Mouse (Mus musculus) MEL (cell line): ENCODE measurements around the gene H2-Ob. TPM values are rescaled to one million over a fixed set of nuclear protein-coding genes. Genes with fewer than 3 reads are reported as not detected.

Experiments used
- DNase-seq: peaks from one replicate; pipeline ENCODE4 v3.0.0; 2011; ENCODE audit warnings: low read depth, low spot score
- H3K27ac ChIP-seq: 2 replicates; pipeline ENCODE4 v1.5.1; 2012; ENCODE audit warnings: low read depth, mild to moderate bottlenecking, control low read depth, low read length, moderate library complexity; ENCODE audit not compliant: control insufficient read depth
- H3K27me3 ChIP-seq, 2 experiments: fragments of 150-350 bp in 1 of 2; sonication (generic) in 1 of 2; 2 replicates each; pipeline ENCODE4 v1.6.1; 2012; ENCODE audit warnings: low read length in 2 of 2, mild to moderate bottlenecking in 2 of 2, improper control_type of control experiment in 1 of 2, moderate library complexity in 1 of 2; ENCODE audit not compliant: insufficient read depth in 2 of 2, control insufficient read depth in 1 of 2
- H3K36me3 ChIP-seq, 2 experiments: 2 replicates each; pipeline ENCODE4 v1.6.1; 2012 to 2014; ENCODE audit warnings: low read length in 2 of 2, improper control_type of control experiment in 1 of 2, inconsistent platforms in 1 of 2, mild to moderate bottlenecking in 1 of 2; ENCODE audit not compliant: insufficient read depth in 2 of 2, control insufficient read depth in 1 of 2
- H3K4me1 ChIP-seq, 2 experiments: fragments of 150-350 bp in 1 of 2; sonication (generic) in 1 of 2; 2 replicates each; pipeline ENCODE4 v1.6.1; 2012; ENCODE audit warnings: low read length in 2 of 2, improper control_type of control experiment in 1 of 2, mild to moderate bottlenecking in 1 of 2; ENCODE audit not compliant: insufficient read depth in 2 of 2, control insufficient read depth in 1 of 2
- H3K4me3 ChIP-seq, 2 experiments: fragments of 150-350 bp in 1 of 2; sonication (generic) in 1 of 2; 2 replicates each; pipeline ENCODE4 v1.5.1; 2012; ENCODE audit warnings: low read depth in 2 of 2, low read length in 2 of 2, mild to moderate bottlenecking in 2 of 2, moderate library complexity in 2 of 2, control low read depth in 1 of 2, improper control_type of control experiment in 1 of 2; ENCODE audit not compliant: control insufficient read depth in 1 of 2, insufficient read depth in 1 of 2
- H3K79me2 ChIP-seq: 2 replicates; pipeline ENCODE4 v1.6.1; 2012; ENCODE audit warnings: mild to moderate bottlenecking, low read length, moderate library complexity; ENCODE audit not compliant: control insufficient read depth, poor library complexity, insufficient read depth
- H3K9ac ChIP-seq: 2 replicates; pipeline ENCODE4 v1.6.1; 2012; ENCODE audit warnings: low read depth, mild to moderate bottlenecking, control low read depth, low read length, moderate library complexity; ENCODE audit not compliant: control insufficient read depth, poor library complexity, severe bottlenecking
- H3K9me3 ChIP-seq: fragments of 150-350 bp; sonication (generic); replicated peaks from 2 replicates; pipeline ENCODE4 v1.6.1; 2012; ENCODE audit warnings: mild to moderate bottlenecking, low read length, improper control_type of control experiment, moderate library complexity; ENCODE audit not compliant: insufficient read depth
- CHD2 ChIP-seq: IDR thresholded peaks from 2 replicates; pipeline ENCODE4 v1.6.1; 2011; ENCODE audit warnings: low read length, improper control_type of control experiment
- CTCF ChIP-seq, 3 experiments: IDR thresholded peaks in 2 of 3; conservative IDR thresholded peaks in 1 of 3; 2 replicates each; pipeline ENCODE4 v1.5.1; 2011 to 2012; ENCODE audit warnings: low read length in 3 of 3, low read depth in 2 of 3, mild to moderate bottlenecking in 2 of 3, improper control_type of control experiment in 1 of 3, inconsistent platforms in 1 of 3, mixed read lengths in 1 of 3, moderate library complexity in 1 of 3; ENCODE audit not compliant: control insufficient read depth in 1 of 3, insufficient read depth in 1 of 3, poor library complexity in 1 of 3, severe bottlenecking in 1 of 3
- E2F4 ChIP-seq: IDR thresholded peaks from 2 replicates; pipeline ENCODE4 v1.6.1; 2011; ENCODE audit warnings: low read depth, low read length, improper control_type of control experiment, borderline replicate concordance
- ELF1 ChIP-seq: IDR thresholded peaks from 2 replicates; pipeline ENCODE4 v1.6.1; 2014; ENCODE audit warnings: low read depth, mild to moderate bottlenecking, inconsistent platforms, low read length, improper control_type of control experiment, moderate library complexity
- EP300 ChIP-seq, 2 experiments: IDR thresholded peaks; 2 replicates each; pipeline ENCODE4 v1.6.1; 2011; ENCODE audit warnings: improper control_type of control experiment in 2 of 2, low read length in 2 of 2, low read depth in 1 of 2, mild to moderate bottlenecking in 1 of 2
- GATA1 ChIP-seq: IDR thresholded peaks from 2 replicates; pipeline ENCODE4 v1.6.1; 2011; ENCODE audit warnings: low read depth, low read length, improper control_type of control experiment
- KAT2A ChIP-seq: conservative IDR thresholded peaks from 2 replicates; pipeline ENCODE4 v1.6.1; 2012; ENCODE audit warnings: low read depth, low read length, improper control_type of control experiment, inconsistent platforms
- MXI1 ChIP-seq: IDR thresholded peaks from 2 replicates; pipeline ENCODE4 v1.6.1; 2011; ENCODE audit warnings: mild to moderate bottlenecking, low read depth, low read length, improper control_type of control experiment
- MYC ChIP-seq: IDR thresholded peaks from 2 replicates; pipeline ENCODE4 v1.6.1; 2011; ENCODE audit warnings: low read depth, mild to moderate bottlenecking, low read length, improper control_type of control experiment, moderate library complexity
- NRF1 ChIP-seq: IDR thresholded peaks from 2 replicates; pipeline ENCODE4 v1.6.1; 2014; ENCODE audit warnings: low read depth, mild to moderate bottlenecking, inconsistent platforms, low read length, improper control_type of control experiment, moderate library complexity; ENCODE audit not compliant: poor library complexity, insufficient read depth, severe bottlenecking
- POLR2AphosphoS5 ChIP-seq: IDR thresholded peaks from 2 replicates; pipeline ENCODE4 v1.6.1; 2012; ENCODE audit warnings: low read depth, borderline replicate concordance, mild to moderate bottlenecking, inconsistent platforms, low read length, moderate library complexity, mixed read lengths
- RAD21 ChIP-seq: IDR thresholded peaks from 2 replicates; pipeline ENCODE4 v1.6.1; 2011; ENCODE audit warnings: mild to moderate bottlenecking, low read depth, low read length, improper control_type of control experiment
- SIN3A ChIP-seq: IDR thresholded peaks from 2 replicates; pipeline ENCODE4 v1.6.1; 2012; ENCODE audit warnings: low read length, improper control_type of control experiment, inconsistent platforms
- USF1 ChIP-seq: IDR thresholded peaks from 2 replicates; pipeline ENCODE4 v1.6.1; 2014; ENCODE audit warnings: low read depth, mild to moderate bottlenecking, inconsistent platforms, low read length, improper control_type of control experiment, moderate library complexity
- ZC3H11A ChIP-seq: IDR thresholded peaks from 2 replicates; pipeline ENCODE4 v1.6.1; 2012; ENCODE audit warnings: low read depth, mild to moderate bottlenecking, inconsistent platforms, low read length, improper control_type of control experiment
- polyA plus RNA-seq, 2 experiments: library from polyadenylated mRNA; stranded (reverse) in 1 of 2; unstranded in 1 of 2; fragments of >175 nt in 1 of 2; fragments of >200 nt in 1 of 2; gene quantifications; 2 replicates each; pipeline versions ENCODE4 v1.2.1 to v1.2.4; 2012; ENCODE audit warnings: low replicate concordance in 2 of 2, low read depth in 1 of 2; ENCODE audit not compliant: insufficient read length in 2 of 2, insufficient read depth in 1 of 2, missing spikeins in 1 of 2
- total RNA-seq: library from RNA; depleted of rRNA; stranded (reverse); fragments of 300-350 nt; gene quantifications from 2 replicates; pipeline ENCODE4 v1.2.3, GENCODE M21; 2012

The H2-Ob gene
- total and polyA plus RNA-seq, 3 experiments, result 0.81 to 2.0 TPM; not detected in 1

DNA sequence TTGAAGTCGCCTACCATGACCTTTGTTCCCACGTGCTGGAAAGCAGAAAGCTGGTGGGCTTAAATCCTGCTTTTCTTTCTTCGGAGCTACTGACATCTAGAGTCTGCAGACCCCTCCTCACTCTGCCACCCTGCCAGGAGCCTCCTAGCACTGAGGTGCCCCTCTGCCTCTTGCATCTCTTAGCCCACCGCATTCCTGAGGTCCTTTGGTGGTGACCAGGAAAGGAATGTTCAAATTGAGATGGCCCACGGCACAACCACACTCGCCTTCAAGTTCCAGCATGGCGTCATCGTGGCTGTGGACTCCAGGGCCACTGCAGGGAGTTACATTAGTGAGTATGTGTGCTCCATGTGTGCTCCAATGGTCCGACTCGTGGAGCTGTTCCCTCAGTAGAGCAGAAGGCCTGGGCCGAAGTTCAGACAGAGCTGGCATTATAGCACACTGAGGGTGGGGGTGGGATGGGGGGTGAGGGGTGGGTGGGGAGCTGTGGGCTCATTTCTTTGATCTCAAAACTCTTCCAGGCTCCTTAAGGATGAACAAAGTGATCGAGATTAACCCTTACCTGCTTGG lies 39.6 kb upstream of the H2-Ob start:
- Histone ChIP-seq H3K27ac (peak overlapping the region; percentile 59), H3K9ac (peak overlapping the region; percentile 88), H3K9me3 (no peaks in the 10 kb centered on the region), H3K27me3 (no peaks in the 10 kb centered on the region), H3K79me2 (peaks cover 15% of the 10 kb centered on the region), H3K4me1 (peaks cover 13 to 15% of the 10 kb centered on the region in 2 experiments), H3K4me3 (peak overlapping the region; percentile 67 to 93), H3K36me3 (peaks cover 0 to 5% of the 10 kb centered on the region in 2 experiments; a peak in 1 of 4 replicates)
- no peak for DNase-seq
- TF ChIP-seq ELF1 (no peak), E2F4 (no peak), MXI1 (no peak), POLR2AphosphoS5 (no peak), SIN3A (no peak), NRF1 (no peak), ZC3H11A (no peak), USF1 (no peak)

DNA sequence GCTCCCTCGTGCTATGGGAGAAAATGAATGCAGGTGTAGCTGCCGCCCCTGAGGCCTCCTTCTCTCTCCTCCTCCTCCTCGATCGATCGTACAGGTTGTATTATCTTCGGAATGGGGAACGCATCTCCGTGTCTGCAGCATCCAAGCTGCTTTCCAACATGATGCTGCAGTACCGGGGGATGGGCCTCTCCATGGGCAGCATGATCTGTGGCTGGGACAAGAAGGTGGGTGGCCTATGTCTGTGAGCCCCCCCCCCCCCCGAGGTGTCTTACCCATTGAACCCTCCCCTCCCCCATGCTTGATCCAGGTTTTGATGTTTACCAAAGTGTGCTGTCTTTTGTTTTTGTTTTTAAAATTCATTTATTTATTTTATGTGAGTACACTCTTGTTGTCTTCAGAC lies 38.7 kb upstream of the H2-Ob start:
- Histone ChIP-seq H3K4me1 (peaks cover 13 to 15% of the 10 kb centered on the region in 2 experiments), H3K9ac (no peak overlapping the region), H3K36me3 (peaks cover 0 to 5% of the 10 kb centered on the region in 2 experiments; a peak in 1 of 4 replicates), H3K9me3 (no peaks in the 10 kb centered on the region), H3K27ac (no peak overlapping the region), H3K79me2 (peaks cover 23% of the 10 kb centered on the region), H3K27me3 (no peaks in the 10 kb centered on the region)
- TF ChIP-seq KAT2A, result no peak
- TF ChIP-seq EP300 (IDR thresholded peaks at IDR 0.05; ENCODE audit: low read depth in 1 of 2, low read length in 2 of 2), result no peak
- no peak for TF ChIP-seq GATA1
- no peak for TF ChIP-seq RAD21
- TF ChIP-seq CTCF (IDR thresholded peaks at IDR 0.05 in 2 of 3, conservative IDR thresholded peaks at IDR 0.05 in 1 of 3; ENCODE audit: control insufficient read depth in 1 of 3, insufficient read depth in 1 of 3, low read depth in 2 of 3, low read length in 3 of 3, poor library complexity in 1 of 3, severe bottlenecking in 1 of 3), result no peak
- no peak for TF ChIP-seq MYC
- TF ChIP-seq CHD2, result no peak
- TF ChIP-seq, all 39 proteins: peak for 0
- H3K4me3 ChIP-seq, result no peak overlapping the region
- DNase-seq, result no peak
